Mouse (Mus musculus): ENCODE measurements around the gene Tbc1d8. TPM values are rescaled to one million over a fixed set of nuclear protein-coding genes. Genes with fewer than 3 reads are reported as not detected.

The Tbc1d8 gene
- total and polyA plus RNA-seq, 3 experiments: 0.16 to 1.4 (median 0.81) TPM

GRCm38 (mm10) chr1:39428280-39428679 is 50.3 kb downstream of the Tbc1d8 start:
- no peaks in the 10 kb centered on the region for H3K36me3 ChIP-seq (replicated peaks in 1 of 2; ENCODE audit: control insufficient read depth in 1 of 2, insufficient read depth in 1 of 2, low read length in 1 of 2)
- H3K27me3 ChIP-seq (replicated peaks): no peaks in the 10 kb centered on the region
- H3K4me1 ChIP-seq (ENCODE audit: control insufficient read depth in 1 of 2, insufficient read depth in 2 of 2): no peaks in the 10 kb centered on the region
- TF ChIP-seq EP300 (IDR thresholded peaks at IDR 0.05; ENCODE audit: low read length) (no peak), JUN (IDR thresholded peaks at IDR 0.05; ENCODE audit: insufficient read depth, low read depth, low read length) (no peak), POLR2AphosphoS2 (IDR thresholded peaks at IDR 0.05; ENCODE audit: low read depth, low read length) (no peak), USF1 (IDR thresholded peaks at IDR 0.05; ENCODE audit: low read depth, low read length) (no peak), MAFK (IDR thresholded peaks at IDR 0.05; ENCODE audit: insufficient replicate concordance, low read length) (no peak), HCFC1 (IDR thresholded peaks at IDR 0.05; ENCODE audit: low read depth, low read length) (no peak), MEF2A (IDR thresholded peaks at IDR 0.05; ENCODE audit: borderline replicate concordance, low read depth, low read length) (no peak), E2F4 (IDR thresholded peaks at IDR 0.05; ENCODE audit: insufficient replicate concordance, low read depth, low read length) (no peak)
- H3K9me3 ChIP-seq (replicated peaks; ENCODE audit: low read length): peaks cover 5% of the 10 kb centered on the region
- no peak overlapping the region for H3K27ac ChIP-seq (ENCODE audit: insufficient read depth, low read depth)
- H3K4me3 ChIP-seq (replicated peaks in 1 of 3; ENCODE audit: low read depth in 2 of 3, low read length in 2 of 3, poor library complexity in 1 of 3): no peak overlapping the region
- dilution Hi-C loops (cut with MboI; ENCODE audit: extremely low pct_ligation_motif_present, extremely low pct_unique_long_range_greater_than_20kb, low sequenced_read_pairs) (no loop called here), in situ Hi-C loops (cut with MboI; ENCODE audit: low pct_ligation_motif_present, low pct_unique_long_range_greater_than_20kb, low sequenced_read_pairs) (no loop called here)
- no peak for DNase-seq (ENCODE audit: extremely low read depth)
- H3K79me2 ChIP-seq (replicated peaks; ENCODE audit: control insufficient read depth, extremely low read depth, insufficient read depth, poor library complexity, severe bottlenecking): no peaks in the 10 kb centered on the region
- no peak overlapping the region for H3K4me2 ChIP-seq (ENCODE audit: insufficient read depth, low read depth, poor library complexity, severe bottlenecking)
- no peak overlapping the region for H3K9ac ChIP-seq (ENCODE audit: insufficient read depth, low read depth)

DNA sequence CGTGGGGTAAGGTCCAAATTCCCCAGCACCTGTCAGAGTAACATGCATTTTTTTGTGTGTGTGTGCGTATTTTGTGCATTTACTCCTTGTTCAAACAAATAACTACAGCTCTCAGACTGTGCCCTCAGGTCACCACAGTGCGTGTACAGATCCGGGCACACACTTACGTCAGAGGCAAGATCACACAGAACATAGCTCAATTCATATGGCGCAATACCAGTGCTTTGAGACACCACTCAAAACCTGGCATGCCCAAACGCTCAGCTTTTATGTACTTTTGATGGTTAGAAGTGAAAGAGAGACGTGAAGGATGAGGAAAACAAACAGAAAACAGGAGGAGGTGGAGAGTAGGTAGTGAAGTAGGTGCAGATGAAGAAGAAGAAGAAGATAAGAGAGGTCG is 53.1 kb downstream of the Tbc1d8 start:
- in situ Hi-C loops (cut with MboI; ENCODE audit: low pct_ligation_motif_present, low pct_unique_long_range_greater_than_20kb, low sequenced_read_pairs) (no loop called here), dilution Hi-C loops (cut with MboI; ENCODE audit: extremely low pct_ligation_motif_present, extremely low pct_unique_long_range_greater_than_20kb, low sequenced_read_pairs) (no loop called here)

More for the DNA sequence above, 53.1 kb downstream of the Tbc1d8 start:
- no peak overlapping the region for H3K9ac ChIP-seq (ENCODE audit: insufficient read depth, low read depth)
- H3K4me1 ChIP-seq (ENCODE audit: control insufficient read depth in 1 of 2, insufficient read depth in 2 of 2): no peaks in the 10 kb centered on the region
- H3K79me2 ChIP-seq (replicated peaks; ENCODE audit: control insufficient read depth, extremely low read depth, insufficient read depth, poor library complexity, severe bottlenecking): no peaks in the 10 kb centered on the region
- H3K4me3 ChIP-seq (replicated peaks in 1 of 3; ENCODE audit: low read depth in 2 of 3, low read length in 2 of 3, poor library complexity in 1 of 3): no peak overlapping the region
- no peak overlapping the region for H3K4me2 ChIP-seq (ENCODE audit: insufficient read depth, low read depth, poor library complexity, severe bottlenecking)
- DNase-seq (ENCODE audit: extremely low read depth): no peak
- peaks cover 5% of the 10 kb centered on the region for H3K9me3 ChIP-seq (replicated peaks; ENCODE audit: low read length)
- TF ChIP-seq SMC3 (IDR thresholded peaks at IDR 0.05; ENCODE audit: low read depth, low read length) (no peak), CTCF (conservative IDR thresholded peaks at IDR 0.05 in 1 of 2, IDR thresholded peaks at IDR 0.05 in 1 of 2; ENCODE audit: low read depth in 2 of 2, low read length in 2 of 2) (no peak), SIN3A (IDR thresholded peaks at IDR 0.05; ENCODE audit: low read length) (no peak), JUN (IDR thresholded peaks at IDR 0.05; ENCODE audit: insufficient read depth, low read depth, low read length) (no peak), BHLHE40 (IDR thresholded peaks at IDR 0.05; ENCODE audit: low read depth, low read length) (no peak), TBP (conservative IDR thresholded peaks at IDR 0.05; ENCODE audit: low read depth, low read length) (no peak), MAFK (IDR thresholded peaks at IDR 0.05; ENCODE audit: insufficient replicate concordance, low read length) (no peak), TCF12 (IDR thresholded peaks at IDR 0.05; ENCODE audit: low read depth, low read length) (no peak), CHD2 (IDR thresholded peaks at IDR 0.05; ENCODE audit: low read length) (no peak), USF2 (conservative IDR thresholded peaks at IDR 0.05; ENCODE audit: low read depth, low read length) (no peak), PAX5 (IDR thresholded peaks at IDR 0.05; ENCODE audit: low read length) (no peak), NELFE (IDR thresholded peaks at IDR 0.05; ENCODE audit: low read depth, low read length) (no peak), GABPA (IDR thresholded peaks at IDR 0.05; ENCODE audit: insufficient replicate concordance, low read depth, low read length) (no peak), ZC3H11A (IDR thresholded peaks at IDR 0.05; ENCODE audit: low read depth, low read length) (no peak), USF1 (IDR thresholded peaks at IDR 0.05; ENCODE audit: low read depth, low read length) (no peak), CHD1 (IDR thresholded peaks at IDR 0.05; ENCODE audit: low read depth, low read length) (no peak)
- no peak overlapping the region for H3K27ac ChIP-seq (ENCODE audit: insufficient read depth, low read depth)
- no peaks in the 10 kb centered on the region for H3K36me3 ChIP-seq (replicated peaks in 1 of 2; ENCODE audit: control insufficient read depth in 1 of 2, insufficient read depth in 1 of 2, low read length in 1 of 2)
- H3K27me3 ChIP-seq (replicated peaks): no peaks in the 10 kb centered on the region

Data from CH12.LX (cell line).